Mouse (Mus musculus) c-Kit-positive CD71-positive TER-119-negative erythroid progenitor cells, embryonic 14.5 days (primary cell): ENCODE measurements at regions not wholly inside any gene's neighbourhood (a gene's known extent, or its start where the extent isn't known, plus 50 kb on each side); places are given as distances from the start of the nearest gene placed in this dataset.
"Not testable (repeated sequence)": the region's sequence is repeated elsewhere in the genome, so short reads cannot be mapped to it uniquely, and the experiment has no call there.

Source experiments
- DNase-seq: peaks from one replicate; pipeline ENCODE4 v3.0.0-alpha.2; 2013; ENCODE audit warnings: low read depth

DNA sequence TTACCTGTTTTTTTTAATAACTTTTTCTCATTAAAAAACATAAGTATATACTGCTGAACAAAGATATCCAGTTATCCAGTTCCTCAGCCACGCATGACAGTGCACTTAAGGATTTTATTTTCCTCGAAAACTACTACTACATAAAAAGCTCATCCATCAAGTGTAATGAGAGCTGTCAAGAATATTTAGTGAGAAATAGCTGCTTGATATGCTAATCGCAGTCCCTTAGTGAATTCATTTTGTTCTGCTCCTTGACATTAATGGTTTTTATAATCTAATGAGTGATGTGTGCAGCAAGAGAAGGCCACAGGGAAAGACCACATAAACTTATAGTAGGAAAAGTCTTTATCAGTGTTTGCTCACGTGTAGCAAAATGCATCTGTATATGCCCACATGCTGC is 754.0 kb upstream of the Slc39a10 start:
- DNase-seq = no peak

DNA sequence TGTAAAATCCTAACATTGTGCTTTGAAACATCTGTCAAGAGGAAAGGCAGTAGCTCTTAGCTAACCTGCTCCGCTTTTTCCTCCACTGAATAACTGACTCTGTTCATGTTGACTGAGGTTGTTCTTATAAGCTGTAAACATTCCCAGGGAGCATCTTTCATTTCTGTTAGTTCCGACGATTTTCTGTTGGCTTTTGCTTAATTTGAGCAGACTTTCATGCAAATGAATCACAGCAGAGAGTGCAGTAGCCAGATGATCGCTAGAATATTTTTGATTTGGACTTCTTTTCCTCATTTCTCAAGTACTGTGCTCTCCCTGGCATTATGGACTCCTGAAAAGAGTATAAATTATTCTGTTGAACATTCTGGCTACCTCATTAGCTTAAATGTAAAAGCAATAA is 713.9 kb upstream of the Slc39a10 start:
- no peak for DNase-seq

DNA sequence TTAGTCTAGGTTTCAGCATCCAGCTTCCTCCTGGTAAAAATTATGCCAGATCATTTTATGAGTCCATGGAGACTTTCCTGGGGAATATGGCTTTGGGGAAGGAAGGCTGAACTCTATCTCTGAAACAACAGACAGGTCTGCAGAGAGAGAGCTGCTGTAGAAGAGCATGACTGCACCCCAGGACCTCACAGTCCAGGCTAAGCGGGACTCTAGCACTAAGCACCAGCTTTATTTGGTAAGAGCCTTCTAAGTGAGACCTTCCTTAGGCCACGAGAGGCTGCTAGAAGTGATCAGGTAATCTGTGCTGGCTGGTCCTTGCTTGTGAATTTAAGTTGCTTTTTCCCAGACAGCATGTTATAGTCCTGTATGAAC is 711.3 kb upstream of the Slc39a10 start:
- DNase-seq = no peak

DNA sequence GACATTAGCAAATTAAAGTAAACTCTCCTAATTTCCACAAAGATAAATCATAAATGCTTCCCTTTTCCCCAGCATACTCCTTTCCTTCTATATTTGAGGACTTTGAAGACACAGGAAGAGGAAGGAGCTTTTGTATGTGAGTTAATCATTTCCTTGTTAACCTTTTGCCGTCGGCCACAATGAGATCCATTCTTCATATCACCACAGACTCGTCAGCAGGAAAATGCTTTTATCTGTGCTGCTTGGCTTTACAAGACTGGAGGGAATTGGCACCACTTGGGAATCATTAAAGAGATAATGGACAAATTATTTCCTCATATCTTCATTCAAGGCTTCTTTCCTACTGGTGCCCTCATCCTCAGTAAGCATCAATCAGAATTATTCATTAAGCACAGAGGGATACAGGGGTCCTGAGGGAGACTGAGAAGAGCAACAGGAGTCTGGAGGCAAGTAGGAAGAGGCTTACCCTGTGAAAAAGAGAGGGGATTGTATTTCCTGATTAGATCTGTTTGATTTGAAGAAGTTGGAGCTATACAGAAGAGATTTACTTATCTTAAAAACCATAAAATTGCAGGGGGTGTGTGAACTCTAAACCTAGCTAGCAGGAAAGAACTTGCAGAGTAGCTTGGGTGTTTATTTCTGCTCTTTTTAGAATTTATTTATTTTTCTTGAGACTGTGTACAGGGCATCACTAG is 710.8 kb upstream of the Slc39a10 start:
- DNase-seq = no peak

DNA sequence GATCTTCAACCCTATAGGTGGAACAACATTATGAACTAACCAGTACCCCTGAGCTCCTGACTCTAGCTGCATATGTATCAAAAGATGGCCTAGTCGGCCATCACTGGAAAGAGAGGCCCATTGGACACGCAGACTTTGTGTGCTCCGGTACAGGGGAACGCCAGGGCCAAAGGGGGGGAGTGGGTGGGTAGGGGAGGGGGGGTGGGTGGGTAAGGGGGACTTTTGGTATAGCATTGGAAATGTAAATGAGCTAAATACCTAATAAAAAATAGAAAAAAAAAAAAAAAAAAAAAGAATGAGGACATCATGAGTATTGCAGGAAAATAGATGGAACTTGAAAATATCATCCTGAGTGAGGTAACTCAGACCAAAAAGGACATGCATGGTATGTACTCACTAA is 701.0 kb upstream of the Slc39a10 start:
- DNase-seq = not testable (repeated sequence)

DNA sequence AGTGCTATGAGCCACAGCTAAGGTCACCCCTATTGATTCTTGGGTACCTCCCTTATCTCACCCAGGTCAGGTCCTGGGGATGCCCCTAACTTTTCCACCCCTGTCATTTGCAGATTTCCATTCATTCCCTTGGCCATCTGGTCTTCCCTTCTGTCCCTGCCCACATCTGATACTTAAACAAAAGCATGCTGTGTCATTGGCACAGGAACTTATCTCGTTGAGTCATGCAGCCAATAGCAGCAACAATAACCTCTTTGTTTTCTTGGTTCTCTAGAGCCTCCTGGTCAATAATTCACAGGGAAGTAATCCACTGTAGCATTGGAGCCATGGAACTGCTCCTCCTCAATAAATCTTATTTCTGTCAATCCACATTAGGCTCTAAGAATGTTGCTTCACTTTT is 653.0 kb upstream of the Slc39a10 start:
- no peak for DNase-seq

DNA sequence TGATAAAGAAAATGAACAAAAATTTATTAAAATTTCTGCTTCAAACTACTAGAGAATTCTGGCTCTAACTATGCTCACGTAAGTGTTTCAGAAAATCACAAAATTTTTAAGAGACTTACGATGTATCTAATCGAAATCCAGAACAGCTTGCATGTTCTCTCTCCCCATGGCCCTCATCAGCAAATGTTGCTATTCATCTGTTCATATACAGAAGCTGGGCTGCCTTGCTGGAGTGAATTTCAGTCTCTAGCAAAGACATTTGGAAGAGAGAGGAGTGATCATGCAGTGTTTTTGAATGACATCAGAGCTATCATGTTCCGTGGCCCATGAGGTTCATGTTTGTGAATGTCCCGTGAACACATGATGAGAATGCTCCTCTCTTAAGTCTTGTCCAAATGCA is 618.8 kb upstream of the Slc39a10 start:
- DNase-seq = no peak

DNA sequence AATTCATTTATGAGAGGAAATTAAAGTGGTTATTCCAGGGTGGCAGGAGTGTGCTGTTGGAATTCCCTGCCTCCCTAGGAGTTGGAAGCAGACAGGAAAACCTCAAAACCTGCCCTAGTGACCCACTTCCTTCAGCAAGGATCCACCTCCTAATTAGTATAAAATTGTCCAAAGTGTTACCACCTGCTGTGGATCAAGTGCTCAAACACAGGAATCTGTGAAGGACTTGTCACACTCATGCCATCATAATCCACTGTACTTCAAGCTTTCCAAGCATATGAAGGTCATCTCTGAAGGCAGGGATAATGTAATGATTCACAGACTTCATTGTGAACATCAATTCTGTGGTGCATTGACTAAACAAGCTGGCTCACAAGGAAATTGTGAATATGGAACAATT is 615.1 kb upstream of the Slc39a10 start:
- no peak for DNase-seq

DNA sequence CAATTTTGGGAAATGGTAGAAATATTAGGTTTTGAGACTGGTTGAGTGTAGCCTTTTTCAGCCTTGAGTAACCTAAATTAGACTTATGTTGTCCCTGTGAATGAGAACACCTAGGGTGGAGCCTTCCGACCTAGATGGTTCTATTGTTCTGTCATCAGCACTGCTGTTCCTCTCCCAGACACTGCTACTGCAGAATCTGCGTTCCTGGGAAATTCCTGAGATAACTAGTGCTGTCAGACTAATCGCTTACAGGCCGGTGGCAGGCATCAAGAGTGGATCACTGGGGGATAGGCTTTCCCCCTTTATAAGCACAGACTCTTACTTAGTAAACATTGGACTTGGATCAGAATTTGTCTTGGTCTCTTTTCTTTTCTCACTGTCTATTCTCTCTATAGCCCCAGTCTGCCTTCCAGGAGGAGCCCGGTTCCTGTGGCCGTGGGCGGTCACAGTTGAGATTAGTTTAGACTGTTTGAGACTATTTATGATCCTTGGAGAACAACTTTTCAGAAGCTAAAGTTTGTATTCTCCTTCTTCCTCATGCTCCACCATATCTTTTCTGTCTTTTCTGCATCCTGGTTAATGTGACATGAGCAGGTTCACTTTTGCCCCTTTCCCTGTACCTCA is 596.0 kb upstream of the Slc39a10 start:
- DNase-seq = no peak

DNA sequence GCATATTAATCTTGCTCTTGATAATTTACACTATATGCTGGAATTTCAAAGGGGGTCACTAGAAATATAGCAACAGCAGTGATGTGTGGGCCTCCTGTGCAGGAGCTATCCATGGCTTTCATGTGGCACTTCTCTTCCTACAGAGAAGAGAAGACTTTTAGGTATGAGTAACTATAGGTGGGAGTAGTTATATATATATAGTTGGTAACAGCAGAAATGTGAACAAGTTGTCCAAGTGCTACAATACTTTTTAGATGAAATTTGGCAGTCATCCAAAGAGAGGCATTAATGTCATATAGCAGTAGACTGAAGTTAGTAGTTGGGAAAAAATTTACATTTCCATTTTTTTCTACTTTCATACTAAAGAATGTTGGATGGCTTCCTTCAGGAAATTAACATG is 593.4 kb upstream of the Slc39a10 start:
- DNase-seq = no peak

DNA sequence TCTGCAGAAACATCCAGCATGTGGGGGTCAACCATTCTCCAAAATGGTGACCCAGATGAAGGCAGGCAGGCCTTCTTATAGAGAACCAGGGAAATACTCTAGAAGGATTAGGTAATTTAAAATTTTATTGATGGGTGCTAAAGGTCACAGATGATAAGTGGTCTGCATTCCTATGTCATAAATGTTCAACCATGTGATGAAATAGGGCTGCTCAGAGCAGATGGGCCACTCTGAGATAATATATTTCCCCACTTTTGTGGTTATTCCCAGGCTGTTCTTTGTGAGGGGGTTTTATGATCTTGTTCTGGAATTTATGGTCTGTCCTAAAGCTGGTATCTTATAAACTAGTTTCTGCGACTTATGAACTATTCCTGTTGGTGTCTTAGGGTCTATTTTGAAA is 586.4 kb upstream of the Slc39a10 start:
- no peak for DNase-seq

DNA sequence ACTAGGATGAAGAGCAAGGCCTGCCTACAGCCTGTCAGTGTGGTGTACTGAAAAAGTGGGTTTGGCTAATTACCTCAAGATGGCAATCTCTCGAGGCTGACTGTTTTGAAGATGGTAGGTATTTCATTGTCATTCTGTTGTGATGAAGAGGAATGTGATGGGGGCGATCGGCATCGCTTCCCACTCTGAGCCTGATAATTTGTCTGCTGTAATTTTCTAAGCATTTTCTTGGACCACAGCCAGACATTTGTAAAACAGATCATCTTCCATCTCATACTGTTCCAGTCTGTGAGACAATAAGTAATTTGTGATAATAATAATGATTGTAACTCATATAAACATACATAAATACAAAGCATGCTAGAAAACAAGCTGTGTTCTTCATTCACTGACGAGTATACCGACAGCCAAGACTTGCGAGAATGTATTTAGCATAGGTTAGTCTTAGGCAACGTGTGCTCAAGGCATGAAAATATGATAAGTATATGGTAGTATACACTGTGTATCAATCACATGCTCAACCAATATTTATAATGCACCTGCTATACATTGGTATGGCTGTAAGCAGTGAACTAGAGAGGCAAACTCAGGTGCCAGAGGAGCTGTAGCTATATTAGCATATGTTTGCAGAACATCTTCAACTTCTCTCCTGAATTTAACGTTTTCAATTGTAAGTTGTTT is 574.1 kb upstream of the Slc39a10 start:
- DNase-seq = no peak

DNA sequence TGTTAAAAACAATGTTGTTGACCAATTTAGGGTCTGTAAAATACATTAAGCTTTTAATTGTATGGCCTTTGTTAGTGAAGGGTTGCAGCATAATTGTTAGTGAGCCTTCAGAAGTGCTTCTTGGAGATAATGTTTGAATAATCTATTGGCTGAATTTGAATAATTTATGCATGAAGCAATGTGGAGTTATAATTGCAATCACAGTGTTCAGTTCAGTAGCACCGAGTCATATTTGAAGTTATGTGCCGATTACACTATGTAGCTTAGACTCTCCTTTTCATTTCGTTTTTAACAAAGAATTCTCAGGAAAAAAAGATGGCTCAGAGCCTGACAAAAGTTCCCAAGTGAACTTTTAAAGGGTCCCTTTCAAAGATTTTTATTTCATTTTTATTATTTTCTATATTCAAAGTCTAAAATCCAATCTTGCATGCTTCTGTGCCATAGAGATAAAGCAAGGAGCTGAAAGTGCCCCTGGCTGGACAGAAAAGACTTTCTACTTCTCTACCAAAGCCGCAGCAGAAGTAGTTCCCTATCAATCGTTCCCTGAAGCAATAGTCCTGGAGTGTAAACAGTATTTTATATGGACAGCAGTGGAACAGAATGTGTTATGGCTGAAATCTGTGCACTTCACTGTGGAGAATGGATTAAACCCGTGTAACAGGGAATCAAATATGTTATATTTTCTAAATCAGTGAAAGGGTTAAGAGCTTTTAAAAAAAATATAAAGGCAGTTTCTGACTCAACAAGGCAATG is 556.3 kb upstream of the Slc39a10 start:
- no peak for DNase-seq

DNA sequence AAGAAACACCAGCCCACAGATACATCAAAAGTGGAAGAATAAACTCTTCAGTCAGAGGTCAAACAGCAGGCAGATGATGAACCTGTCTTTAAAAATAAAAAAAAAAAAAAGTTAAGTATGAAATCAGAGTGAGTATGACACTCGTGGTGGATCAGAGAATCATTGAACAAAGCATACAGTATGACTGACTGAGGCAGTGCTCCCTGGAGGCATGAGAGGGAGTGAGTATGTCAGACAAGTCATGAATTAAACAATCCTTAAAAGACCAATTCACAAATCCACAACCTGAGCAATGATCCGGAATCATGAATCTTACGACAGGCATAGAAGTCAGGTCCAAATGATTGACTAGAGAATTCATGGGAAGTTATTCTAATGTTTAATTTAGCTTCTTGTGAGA is 555.4 kb upstream of the Slc39a10 start:
- no peak for DNase-seq

DNA sequence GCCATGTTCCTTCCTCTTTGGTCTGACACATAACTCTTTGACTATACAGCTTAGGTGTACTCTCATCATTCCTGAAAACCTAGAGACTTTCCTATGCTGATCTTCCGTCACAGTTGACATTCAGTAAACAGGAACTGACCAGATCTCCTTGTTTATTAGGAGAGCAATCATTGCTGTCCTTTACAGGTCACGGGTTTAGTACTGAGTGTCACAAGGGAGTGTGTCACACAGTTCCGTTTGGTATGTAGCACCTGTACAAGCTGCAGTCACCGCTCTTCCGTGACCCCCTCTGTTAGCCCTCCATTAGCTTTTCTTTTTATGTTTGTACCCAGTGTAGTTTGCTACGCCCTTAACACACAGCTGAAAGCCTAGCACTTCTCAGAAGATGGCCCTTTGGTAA is 553.4 kb upstream of the Slc39a10 start:
- no peak for DNase-seq

DNA sequence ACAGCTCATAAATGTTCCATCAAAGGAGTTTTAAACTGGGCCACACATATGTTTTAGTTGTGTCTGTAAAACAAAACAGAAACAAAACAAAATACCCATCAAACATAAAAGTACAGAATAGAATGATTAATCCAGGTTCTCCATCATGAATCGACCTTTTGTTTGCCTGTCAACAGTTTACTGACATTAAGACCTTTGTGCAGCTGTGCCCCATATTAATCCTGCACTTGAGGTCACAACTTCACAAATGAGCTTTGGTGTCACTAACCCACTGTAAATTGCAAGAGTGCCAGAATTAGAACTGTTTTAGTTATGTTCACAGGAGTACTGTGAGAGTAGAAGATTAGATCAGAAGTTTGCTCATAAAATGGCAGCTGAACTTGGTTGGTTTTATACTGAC is 540.2 kb upstream of the Slc39a10 start:
- DNase-seq = no peak

DNA sequence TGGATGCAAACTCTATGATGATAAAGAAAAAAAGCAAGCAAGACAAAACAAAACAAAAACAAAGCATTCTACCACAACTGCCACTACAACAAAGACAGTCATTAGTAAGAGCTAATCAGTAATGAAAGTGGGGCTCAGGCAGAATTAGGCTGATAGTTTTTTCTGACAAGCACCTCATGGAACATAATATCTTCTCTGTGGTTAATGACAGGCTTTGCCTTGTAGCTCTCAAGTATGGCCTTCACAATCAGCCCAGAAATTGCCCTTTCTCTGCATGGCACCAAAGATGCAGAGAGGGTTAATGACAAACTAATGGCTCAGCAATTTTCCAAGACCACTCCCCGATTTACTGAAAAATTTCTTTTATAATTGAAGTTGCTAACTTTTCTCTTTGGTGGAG is 512.5 kb upstream of the Slc39a10 start:
- no peak for DNase-seq

DNA sequence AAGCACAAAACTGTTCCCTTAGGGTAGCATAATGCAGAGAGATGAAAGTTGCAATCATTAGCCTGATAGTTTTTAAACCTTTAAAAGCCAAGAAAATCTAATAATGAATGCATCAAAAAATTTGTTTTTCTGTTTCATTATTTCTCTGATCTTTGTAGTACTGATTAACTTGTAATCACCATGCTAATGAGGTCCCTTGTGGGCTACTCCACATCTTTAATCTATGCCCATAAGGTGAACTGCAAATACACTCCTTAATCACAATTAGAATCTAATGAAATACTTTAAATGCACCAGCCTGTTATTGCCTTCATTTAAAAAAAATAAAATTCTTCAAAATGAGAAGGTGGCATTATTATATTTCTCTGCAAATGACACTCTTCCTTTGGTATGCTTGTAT is 493.9 kb upstream of the Slc39a10 start:
- DNase-seq = no peak

DNA sequence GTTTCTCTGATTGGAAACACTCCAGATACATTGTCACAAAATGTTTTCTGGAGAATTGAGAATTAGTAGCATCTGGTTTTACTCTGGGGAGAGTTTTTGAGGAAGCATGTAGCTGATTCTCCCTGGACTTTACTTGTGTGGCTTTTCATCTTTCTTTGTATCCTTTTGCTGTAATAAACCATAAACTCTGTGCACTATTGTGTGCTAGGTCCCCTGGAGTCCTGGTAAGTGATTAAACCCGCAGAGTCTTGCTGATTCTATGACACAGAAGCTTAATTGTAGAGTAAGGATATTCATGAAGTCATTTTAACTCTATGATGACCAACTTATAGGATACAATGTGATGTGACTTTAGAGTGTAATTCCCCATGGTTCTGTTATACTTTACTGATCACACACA is 486.1 kb upstream of the Slc39a10 start:
- DNase-seq = no peak

DNA sequence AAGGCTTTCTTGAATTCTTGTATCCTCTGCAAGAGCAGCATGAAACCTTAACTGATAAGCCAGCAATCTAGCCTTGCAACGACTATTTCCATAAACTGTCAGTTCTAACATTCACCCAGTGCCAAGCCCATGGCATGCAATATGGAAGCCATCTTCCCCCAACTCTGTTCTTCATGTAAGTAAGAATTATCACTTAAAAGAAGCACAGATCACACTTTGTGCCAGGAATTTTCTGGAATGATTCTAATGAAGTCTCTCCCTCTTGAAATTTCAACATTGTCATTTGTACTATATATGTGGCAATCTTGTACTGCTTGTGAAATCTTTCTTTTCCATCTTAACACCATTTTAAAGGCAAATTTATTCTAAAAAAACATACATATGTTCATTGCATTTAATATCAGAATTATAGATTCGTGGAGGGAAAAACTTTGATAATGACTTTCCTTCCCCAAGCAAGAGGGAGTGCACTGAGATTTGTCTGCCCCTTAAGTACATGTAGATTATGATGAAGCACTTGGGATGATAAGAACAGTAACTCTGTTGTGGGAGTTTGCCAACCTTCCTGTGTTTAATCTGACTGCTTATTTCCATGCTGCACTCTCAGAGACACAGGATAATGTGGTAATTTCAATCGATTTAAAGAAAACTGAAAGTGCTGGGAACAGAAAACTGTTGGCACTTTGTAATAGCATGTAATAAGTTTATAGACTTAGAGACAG is 447.2 kb upstream of the Slc39a10 start:
- DNase-seq = no peak

DNA sequence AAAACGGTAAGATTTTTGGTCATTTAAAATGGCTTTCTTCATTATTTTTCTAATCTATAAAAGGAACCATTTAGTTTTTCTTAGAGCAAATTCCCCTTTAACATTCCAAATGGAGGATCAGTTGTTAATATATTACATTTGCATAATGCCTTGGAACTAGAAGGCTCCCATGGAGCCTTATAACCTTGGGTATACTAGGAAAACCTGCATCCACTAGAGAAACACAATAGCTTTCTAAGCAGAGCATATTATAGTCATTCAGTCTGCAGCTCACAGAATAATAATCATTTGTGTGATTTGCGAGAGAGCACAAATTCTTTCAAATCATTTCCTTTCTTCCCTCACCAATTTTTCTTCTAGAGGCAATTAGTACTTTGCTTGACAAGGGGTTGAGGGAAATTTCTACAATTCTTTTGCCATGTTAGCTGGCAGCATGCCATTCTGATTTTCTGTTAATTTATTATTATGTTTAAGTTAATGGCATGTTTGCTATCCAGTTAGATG is 418.0 kb upstream of the Slc39a10 start:
- no peak for DNase-seq

DNA sequence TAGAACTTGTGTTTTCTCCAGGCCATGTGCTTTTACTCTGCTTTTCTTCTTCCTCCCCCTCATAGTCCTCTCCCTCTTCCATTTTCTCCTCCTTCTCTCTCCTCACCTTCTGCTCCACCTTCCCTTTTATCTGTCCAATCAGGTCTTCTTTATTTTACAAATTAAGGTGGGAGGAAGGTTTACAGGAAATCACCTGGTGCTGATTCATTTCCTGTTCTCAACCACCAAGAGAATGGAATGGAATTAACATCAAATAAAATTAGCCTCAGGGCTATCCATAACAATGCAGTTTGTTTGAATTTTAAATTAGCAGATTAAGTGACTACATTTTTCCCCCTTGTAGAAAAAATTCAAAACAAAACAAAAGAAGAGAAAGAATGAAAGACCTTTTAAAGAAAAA is 414.3 kb upstream of the Slc39a10 start:
- no peak for DNase-seq
